Mouse (Mus musculus): ENCODE results near the gene Ushbp1. TPM values are rescaled to one million over a fixed set of nuclear protein-coding genes. Genes with fewer than 3 reads are reported as not detected.
"Not testable (repeated sequence)": the region's sequence is repeated elsewhere in the genome, so short reads cannot be mapped to it uniquely, and the experiment has no call there.

The Ushbp1 gene
- polyA plus RNA-seq, 1 experiment = 0.04 TPM

GRCm38 (mm10) chr8:71346581-71346980 is 49.0 kb downstream of the Ushbp1 start:
- TF ChIP-seq CEBPB (IDR thresholded peaks at IDR 0.05; ENCODE audit: low read depth) (no peak), MYOD1 (IDR thresholded peaks at IDR 0.05; ENCODE audit: control insufficient read depth, insufficient read length, low read depth) (no peak), MYOG (IDR thresholded peaks at IDR 0.05; ENCODE audit: control insufficient read depth, extremely low read depth, insufficient read length) (no peak), FOSL1 (IDR thresholded peaks at IDR 0.05; ENCODE audit: insufficient read depth, low read length, poor library complexity, severe bottlenecking) (no peak), CTCF (IDR thresholded peaks at IDR 0.05; ENCODE audit: control insufficient read depth, insufficient read depth, insufficient read length) (no peak), MAX (IDR thresholded peaks at IDR 0.05) (no peak), USF1 (IDR thresholded peaks at IDR 0.05; ENCODE audit: low read depth) (no peak)
- no peaks in the 10 kb centered on the region for H3K79me3 ChIP-seq (ENCODE audit: low read depth)
- no peak overlapping the region for H3K4me3 ChIP-seq (ENCODE audit: insufficient read depth, poor library complexity, severe bottlenecking)
- no peaks in the 10 kb centered on the region for H3K27me3 ChIP-seq (ENCODE audit: control insufficient read depth, insufficient read depth, insufficient read length)
- no peaks in the 10 kb centered on the region for H3K79me2 ChIP-seq (ENCODE audit: control insufficient read depth, insufficient read depth)
- no peak overlapping the region for H3ac ChIP-seq (ENCODE audit: control insufficient read depth, insufficient read length, low read depth)
- peaks cover 75% of the 10 kb centered on the region for H3K36me3 ChIP-seq (ENCODE audit: control insufficient read depth, insufficient read depth)

- Histone ChIP-seq H3K27me3 (ENCODE audit: control insufficient read depth, insufficient read depth, insufficient read length) (no peaks in the 10 kb centered on the region), H3K36me3 (ENCODE audit: control insufficient read depth, insufficient read depth) (peaks cover 42% of the 10 kb centered on the region)
- TF ChIP-seq FOSL1 (IDR thresholded peaks at IDR 0.05; ENCODE audit: insufficient read depth, low read length, poor library complexity, severe bottlenecking) (no peak), CEBPB (IDR thresholded peaks at IDR 0.05; ENCODE audit: low read depth) (no peak), CTCF (IDR thresholded peaks at IDR 0.05; ENCODE audit: control insufficient read depth, insufficient read depth, insufficient read length) (no peak), MYOG (IDR thresholded peaks at IDR 0.05; ENCODE audit: control insufficient read depth, extremely low read depth, insufficient read length) (no peak), MAX (IDR thresholded peaks at IDR 0.05) (no peak), USF1 (IDR thresholded peaks at IDR 0.05; ENCODE audit: low read depth) (no peak), MYOD1 (IDR thresholded peaks at IDR 0.05; ENCODE audit: control insufficient read depth, insufficient read length, low read depth) (no peak)
These were observed 55.0 kb downstream of the Ushbp1 start for GRCm38 (mm10) chr8:71340625-71341024.

GRCm38 (mm10) chr8:71337834-71338233 is 57.8 kb downstream of the Ushbp1 start:
- not testable (repeated sequence) for H3K4me3 ChIP-seq (ENCODE audit: insufficient read depth, poor library complexity, severe bottlenecking); H3K79me3 ChIP-seq (ENCODE audit: low read depth); H3K27me3 ChIP-seq (ENCODE audit: control insufficient read depth, insufficient read depth, insufficient read length); H3K79me2 ChIP-seq (ENCODE audit: control insufficient read depth, insufficient read depth); H3ac ChIP-seq (ENCODE audit: control insufficient read depth, insufficient read length, low read depth)
- peaks cover 18% of the 10 kb centered on the region for H3K36me3 ChIP-seq (ENCODE audit: control insufficient read depth, insufficient read depth)

More at GRCm38 (mm10) chr8:71340625-71341024, 55.0 kb downstream of the Ushbp1 start:
- Histone ChIP-seq H3K79me2 (ENCODE audit: control insufficient read depth, insufficient read depth) (no peaks in the 10 kb centered on the region), H3K4me3 (ENCODE audit: insufficient read depth, poor library complexity, severe bottlenecking) (no peak overlapping the region), H3K79me3 (ENCODE audit: low read depth) (no peaks in the 10 kb centered on the region), H3ac (ENCODE audit: control insufficient read depth, insufficient read length, low read depth) (no peak overlapping the region)

Other genes with a start within 250 kb of the Ushbp1 start
- gene Myo9b, start 123.1 kb downstream of the Ushbp1 start, polyA plus RNA-seq (2012; fragmentation: generic; extraction: Trizol) = 53.6 TPM
- 40.4 TPM for gene Haus8, start 122.9 kb downstream of the Ushbp1 start, polyA plus RNA-seq (2012; fragmentation: generic; extraction: Trizol)
- gene Use1, start 29.0 kb downstream of the Ushbp1 start, polyA plus RNA-seq (2012; fragmentation: generic; extraction: Trizol) = 105 TPM
- gene Ocel1, start 24.5 kb downstream of the Ushbp1 start, polyA plus RNA-seq (2012; fragmentation: generic; extraction: Trizol) = 11.2 TPM
- gene Nr2f6, start 13.8 kb downstream of the Ushbp1 start, polyA plus RNA-seq (2012; fragmentation: generic; extraction: Trizol) = 73.0 TPM
- 118 TPM for gene Babam1, start 1.1 kb upstream of the Ushbp1 start, polyA plus RNA-seq (2012; fragmentation: generic; extraction: Trizol)
- gene Ankle1, start 10.2 kb upstream of the Ushbp1 start, polyA plus RNA-seq (2012; fragmentation: generic; extraction: Trizol) = 6.3 TPM
- 73.6 TPM for gene Abhd8, start 67.9 kb upstream of the Ushbp1 start, polyA plus RNA-seq (2012; fragmentation: generic; extraction: Trizol)
- 121 TPM for gene Mrpl34, start 69.2 kb upstream of the Ushbp1 start, polyA plus RNA-seq (2012; fragmentation: generic; extraction: Trizol)
- gene Dda1, start 73.4 kb upstream of the Ushbp1 start, polyA plus RNA-seq (2012; fragmentation: generic; extraction: Trizol) = 104 TPM
- gene Ano8, start 90.2 kb upstream of the Ushbp1 start, polyA plus RNA-seq (2012; fragmentation: generic; extraction: Trizol) = 22.1 TPM
- gene Gtpbp3, start 92.3 kb upstream of the Ushbp1 start, polyA plus RNA-seq (2012; fragmentation: generic; extraction: Trizol) = 21.4 TPM
- gene Plvap, start 116.0 kb upstream of the Ushbp1 start, polyA plus RNA-seq (2012; fragmentation: generic; extraction: Trizol) = 0.07 TPM
- gene Ccdc194, start 129.9 kb upstream of the Ushbp1 start, polyA plus RNA-seq (2012; fragmentation: generic; extraction: Trizol) = 0.01 TPM
- gene Bst2, start 141.7 kb upstream of the Ushbp1 start, polyA plus RNA-seq (2012; fragmentation: generic; extraction: Trizol) = 12.1 TPM
- 70.7 TPM for gene Mvb12a, start 147.1 kb upstream of the Ushbp1 start, polyA plus RNA-seq (2012; fragmentation: generic; extraction: Trizol)
- gene Tmem221, start 163.1 kb upstream of the Ushbp1 start, polyA plus RNA-seq (2012; fragmentation: generic; extraction: Trizol) = 0.18 TPM
- 0.02 TPM for gene Nxnl1, start 170.8 kb upstream of the Ushbp1 start, polyA plus RNA-seq (2012; fragmentation: generic; extraction: Trizol)
- 57.5 TPM for gene Slc27a1, start 173.1 kb upstream of the Ushbp1 start, polyA plus RNA-seq (2012; fragmentation: generic; extraction: Trizol)
- 231 TPM for gene Pgls, start 196.4 kb upstream of the Ushbp1 start, polyA plus RNA-seq (2012; fragmentation: generic; extraction: Trizol)
- gene Fam129c, start 201.8 kb upstream of the Ushbp1 start, polyA plus RNA-seq (2012; fragmentation: generic; extraction: Trizol) = 2.4 TPM
- 72.3 TPM for gene Colgalt1, start 215.2 kb upstream of the Ushbp1 start, polyA plus RNA-seq (2012; fragmentation: generic; extraction: Trizol)

All from C2C12 (cell line).